Mouse (Mus musculus) cortical plate, adult 2 months (tissue): ENCODE results near the gene Ccdc194.

Experiments
- CTCF ChIP-seq: fragments of 200-500 bp; IDR thresholded peaks from 2 replicates; pipeline ENCODE4 v1.5.1; 2011; ENCODE audit warnings: mild to moderate bottlenecking, control low read depth, low read length; ENCODE audit not compliant: insufficient read depth; ENCODE audit errors: extremely low read depth
- POLR2A ChIP-seq: fragments of 200-500 bp; IDR thresholded peaks from 2 replicates; pipeline ENCODE4 v1.6.1; 2011; ENCODE audit warnings: mild to moderate bottlenecking, low read length, control low read depth; ENCODE audit not compliant: insufficient read depth; ENCODE audit errors: extremely low read depth

DNA sequence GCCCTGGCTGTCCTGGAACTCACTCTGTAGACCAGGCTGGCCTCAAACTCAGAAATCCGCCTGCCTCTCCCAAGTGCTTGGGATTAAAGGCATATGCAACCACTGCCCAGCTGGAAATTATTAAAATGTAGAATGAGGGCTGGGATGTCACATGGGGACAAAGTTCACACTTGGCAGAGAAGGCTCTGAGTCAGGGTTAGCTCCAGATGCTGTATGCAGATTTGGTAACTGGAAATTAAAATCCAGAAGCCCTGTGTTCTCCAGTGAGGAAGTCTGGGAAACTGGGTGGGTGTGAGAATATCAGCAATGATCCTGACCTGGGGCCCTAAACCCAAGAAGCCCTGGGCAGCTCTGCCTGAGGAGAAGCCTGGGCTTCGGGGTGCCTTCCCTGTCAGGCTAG, 16.2 kb downstream of the Ccdc194 start:
- TF ChIP-seq CTCF (no peak), POLR2A (no peak)
